Mouse (Mus musculus) liver, embryonic 14.5 days (tissue): ENCODE data around the gene Dtwd1.

ENCODE experiments used
- CTCF ChIP-seq: IDR thresholded peaks from 2 replicates; pipeline ENCODE4 v1.5.1; 2016; ENCODE audit warnings: antibody characterized with exemption, low read depth, control low read depth
- EP300 ChIP-seq: IDR thresholded peaks from 2 replicates; pipeline ENCODE4 v1.6.1; 2016; ENCODE audit warnings: antibody characterized with exemption, low read depth

DNA sequence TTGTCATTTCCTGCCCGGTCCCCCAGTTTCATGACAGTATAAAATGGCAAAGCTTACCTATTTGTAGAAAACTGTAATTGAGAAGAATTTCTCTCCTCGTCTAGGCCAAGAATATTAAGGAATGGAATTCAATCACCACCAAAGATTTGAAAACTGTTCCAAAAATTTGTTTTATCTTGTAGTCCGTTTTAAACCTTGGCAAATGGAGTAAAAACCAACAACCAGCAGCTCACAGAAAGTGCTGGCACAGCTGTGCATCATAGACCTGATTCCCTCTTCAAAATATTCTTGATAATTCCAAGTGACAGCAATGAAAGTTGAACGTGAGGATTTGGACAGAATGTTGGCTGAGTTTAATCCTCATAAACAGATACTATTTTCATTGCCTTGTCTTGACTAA is 39.4 kb downstream of the Dtwd1 start:
- TF ChIP-seq CTCF (no peak), EP300 (no peak)
